Mouse (Mus musculus) testis, adult 2 months (tissue): ENCODE measurements around the gene Hsf5. TPM values are rescaled to one million over a fixed set of nuclear protein-coding genes. Genes with fewer than 3 reads are reported as not detected.

Source experiments
- H3K27ac ChIP-seq: fragments of 200-500 bp; 2 replicates; pipeline ENCODE4 v1.5.1; 2012; ENCODE audit warnings: low read depth, low read length; ENCODE audit not compliant: control insufficient read depth, insufficient read depth
- H3K27me3 ChIP-seq: fragments of 200-500 bp; 2 replicates; pipeline ENCODE4 v1.6.1; 2012; ENCODE audit warnings: mild to moderate bottlenecking, low read length, moderate library complexity; ENCODE audit not compliant: control insufficient read depth, insufficient read depth
- H3K36me3 ChIP-seq: fragments of 200-500 bp; 2 replicates; pipeline ENCODE4 v1.6.1; 2012; ENCODE audit warnings: mild to moderate bottlenecking, low read length; ENCODE audit not compliant: control insufficient read depth, insufficient read depth
- H3K4me1 ChIP-seq: fragments of 200-500 bp; 2 replicates; pipeline ENCODE4 v1.6.1; 2012; ENCODE audit warnings: low read length; ENCODE audit not compliant: control insufficient read depth, insufficient read depth
- H3K4me3 ChIP-seq: fragments of 200-500 bp; 2 replicates; pipeline ENCODE4 v1.5.1; 2012; ENCODE audit warnings: low read depth, mild to moderate bottlenecking, low read length, moderate library complexity, mixed read lengths; ENCODE audit not compliant: control insufficient read depth
- CTCF ChIP-seq: fragments of 200-500 bp; IDR thresholded peaks from 2 replicates; pipeline ENCODE4 v1.5.1; 2012; ENCODE audit warnings: low read depth, mild to moderate bottlenecking, inconsistent platforms, low read length, moderate library complexity; ENCODE audit not compliant: control insufficient read depth, insufficient read depth, insufficient replicate concordance
- POLR2A ChIP-seq: fragments of 200-500 bp; IDR thresholded peaks from 2 replicates; pipeline ENCODE4 v1.6.1; 2012; ENCODE audit warnings: low read depth, mild to moderate bottlenecking, inconsistent platforms, low read length, moderate library complexity; ENCODE audit not compliant: control insufficient read depth
- polyA plus RNA-seq: library from polyadenylated mRNA; depleted of rRNA; stranded (reverse); fragments of >200 nt; gene quantifications from 2 replicates; pipeline ENCODE4 v1.2.3, GENCODE M21; 2012

The Hsf5 gene
- polyA plus RNA-seq, 1 experiment, result 89.4 TPM

DNA sequence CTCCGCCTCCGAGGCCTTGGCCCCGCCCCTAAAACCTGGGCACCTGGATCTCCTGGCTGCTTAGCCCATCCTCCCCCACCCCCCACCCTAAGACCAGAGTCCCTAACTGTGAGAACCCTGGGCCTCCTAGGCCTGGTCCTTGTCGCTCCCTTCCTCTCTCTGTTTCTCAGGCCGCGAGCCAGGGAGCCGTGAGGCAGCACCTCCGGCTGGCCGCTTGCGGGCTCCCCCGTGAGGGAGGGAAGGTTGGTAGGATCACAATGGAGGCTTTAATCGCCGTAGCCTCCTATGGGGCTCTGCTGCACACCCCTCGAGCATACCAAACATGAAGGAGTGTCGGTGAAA is 24.6 kb upstream of the Hsf5 start:
- H3K27me3 ChIP-seq, result no peaks in the 10 kb centered on the region
- H3K4me3 ChIP-seq, result peak overlapping the region; percentile 94
- TF ChIP-seq POLR2A, result no peak
- no peak for TF ChIP-seq CTCF
- H3K4me1 ChIP-seq, result peaks cover 20% of the 10 kb centered on the region
- no peaks in the 10 kb centered on the region; the same call in none of the 2 replicates for H3K36me3 ChIP-seq
- peak overlapping the region; percentile 88 for H3K27ac ChIP-seq

DNA sequence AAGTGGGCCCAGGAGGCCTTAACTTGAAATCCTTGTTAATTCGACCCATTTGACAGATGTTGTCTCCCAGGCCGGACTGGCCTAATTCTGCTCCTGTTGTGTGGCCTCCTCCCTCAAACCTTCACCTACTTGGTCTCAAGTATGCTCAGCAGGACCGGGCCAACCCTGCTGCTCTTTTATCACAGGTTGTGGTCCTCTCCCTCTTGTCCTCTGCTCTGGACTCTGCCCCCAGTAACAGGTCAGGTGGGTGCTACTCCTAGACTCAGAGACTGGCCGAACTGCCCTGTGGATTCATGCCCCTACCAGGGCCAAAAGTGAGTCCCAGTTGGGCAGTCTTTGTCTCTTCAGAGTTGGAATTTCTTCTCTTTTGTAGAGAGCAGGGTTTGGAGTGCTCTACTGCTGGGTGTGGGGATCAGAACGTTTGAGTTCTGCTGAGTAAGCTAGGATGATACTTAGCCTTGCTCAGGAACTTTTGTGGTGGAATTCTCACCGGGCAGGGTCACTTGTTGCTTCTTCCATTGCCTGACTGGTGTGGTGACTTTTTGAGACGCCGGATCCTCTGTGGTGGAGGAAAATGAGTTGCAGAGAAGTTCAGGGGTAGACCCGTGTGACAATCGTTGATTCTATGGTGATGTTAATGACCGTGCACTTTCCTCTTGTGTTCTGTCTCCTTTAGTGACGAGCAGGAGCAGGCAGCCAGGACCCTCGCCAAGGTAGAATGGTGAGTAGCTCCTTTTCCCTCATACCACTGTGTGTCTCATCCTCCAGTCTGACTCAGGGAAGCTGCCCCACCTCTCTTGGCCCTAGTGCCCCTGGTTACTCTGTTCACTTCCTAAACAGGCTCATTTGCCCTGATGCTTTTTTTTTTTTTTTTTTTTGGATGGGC is 24.0 kb upstream of the Hsf5 start:
- Histone ChIP-seq H3K27me3 (no peaks in the 10 kb centered on the region), H3K4me1 (peaks cover 20% of the 10 kb centered on the region), H3K4me3 (peak overlapping the region; percentile 94), H3K27ac (peak overlapping the region; percentile 88), H3K36me3 (no peaks in the 10 kb centered on the region; the same call in none of the 2 replicates)
- TF ChIP-seq CTCF, result no peak
- no peak for TF ChIP-seq POLR2A

DNA sequence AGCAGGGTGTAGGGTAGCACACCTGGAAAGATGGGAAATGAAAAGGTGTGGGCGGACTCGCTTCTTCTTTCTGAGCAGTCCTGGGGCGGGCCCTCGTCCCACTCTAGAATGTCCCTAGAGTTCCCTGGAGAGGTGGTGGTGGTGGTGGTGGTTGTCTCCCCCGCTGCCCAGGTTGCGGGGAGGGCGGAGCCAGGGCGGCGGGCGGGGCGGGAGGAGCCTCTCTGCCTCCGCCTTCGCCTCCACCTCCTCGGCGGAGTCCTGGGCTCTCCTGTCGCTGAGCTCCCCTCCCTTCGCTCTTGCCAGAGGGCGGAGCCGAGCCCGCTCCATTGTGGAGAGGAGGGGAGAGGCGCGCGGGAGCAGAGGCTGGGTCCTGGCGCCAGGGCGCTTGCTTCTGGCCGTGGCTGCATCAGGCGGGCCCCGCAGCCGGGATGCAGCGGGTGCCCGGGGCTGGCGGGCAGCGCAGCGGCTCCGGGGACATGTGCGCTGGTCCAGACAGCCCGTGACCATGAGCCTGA is 21.6 kb upstream of the Hsf5 start:
- H3K27me3 ChIP-seq, result no peaks in the 10 kb centered on the region
- H3K4me1 ChIP-seq, result peaks cover 20% of the 10 kb centered on the region
- peak overlapping the region; percentile 48 for H3K4me3 ChIP-seq
- no peak overlapping the region for H3K27ac ChIP-seq
- H3K36me3 ChIP-seq, result no peaks in the 10 kb centered on the region; the same call in none of the 2 replicates
- TF ChIP-seq CTCF (no peak), POLR2A (no peak)

DNA sequence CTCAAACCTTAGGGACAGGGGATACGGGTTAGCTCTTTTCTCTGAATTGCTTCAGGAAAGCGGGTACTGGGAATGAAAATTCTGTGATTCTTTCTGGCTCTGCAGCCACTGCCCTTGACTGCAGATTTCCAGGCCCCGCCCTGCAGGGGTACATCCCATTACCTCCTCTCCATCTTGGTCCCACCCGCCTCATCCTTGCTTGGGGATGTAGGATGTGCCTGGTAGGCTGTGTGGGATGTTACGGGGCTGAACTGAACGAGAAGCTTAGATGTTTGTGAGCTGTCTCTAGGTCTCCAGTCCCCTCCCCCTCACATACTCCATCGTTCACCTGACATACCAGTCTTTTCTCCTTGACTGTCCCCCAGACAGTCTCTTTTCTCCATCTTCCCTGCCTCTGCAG is 21.0 kb upstream of the Hsf5 start:
- peaks cover 1% of the 10 kb centered on the region for H3K36me3 ChIP-seq
- H3K4me3 ChIP-seq, result peak overlapping the region; percentile 48
- H3K27me3 ChIP-seq, result no peaks in the 10 kb centered on the region
- H3K27ac ChIP-seq, result no peak overlapping the region
- H3K4me1 ChIP-seq, result peaks cover 20% of the 10 kb centered on the region
- TF ChIP-seq CTCF, result no peak

DNA sequence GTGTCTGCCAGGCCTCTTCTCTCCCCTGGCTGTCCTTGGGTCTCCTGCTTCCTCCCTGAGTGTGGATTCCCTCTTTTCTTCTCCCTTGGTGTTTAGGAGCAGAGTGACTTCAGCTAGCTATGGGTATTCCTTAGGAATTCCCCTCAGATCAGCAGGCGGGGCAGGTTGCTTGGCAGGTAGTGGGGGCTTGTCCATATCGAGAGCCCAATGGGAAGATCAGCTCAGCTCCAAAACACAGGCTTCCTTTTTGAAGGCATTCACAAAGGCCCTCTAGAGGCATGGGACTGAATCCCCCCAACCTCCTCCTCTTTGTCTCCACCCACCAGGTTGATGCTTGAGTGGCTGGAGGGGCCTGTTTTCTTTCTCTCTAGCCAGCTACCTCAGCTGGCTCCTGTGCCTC is 20.5 kb upstream of the Hsf5 start:
- Histone ChIP-seq H3K4me3 (no peak overlapping the region), H3K4me1 (peaks cover 20% of the 10 kb centered on the region)

GRCm38 (mm10) chr11:87597061-87597460 is 19.9 kb upstream of the Hsf5 start:
- H3K4me3 ChIP-seq, result no peak overlapping the region
- H3K4me1 ChIP-seq, result peaks cover 20% of the 10 kb centered on the region

More for the DNA sequence above, 20.5 kb upstream of the Hsf5 start:
- H3K27ac ChIP-seq, result no peak overlapping the region
- H3K27me3 ChIP-seq, result no peaks in the 10 kb centered on the region
- TF ChIP-seq POLR2A (no peak), CTCF (no peak)
- H3K36me3 ChIP-seq, result peaks cover 3% of the 10 kb centered on the region

GRCm38 (mm10) chr11:87599395-87600089 is 17.4 kb upstream of the Hsf5 start:
- Histone ChIP-seq H3K4me3 (no peak overlapping the region), H3K27me3 (no peaks in the 10 kb centered on the region), H3K4me1 (peaks cover 12% of the 10 kb centered on the region), H3K27ac (no peak overlapping the region), H3K36me3 (peaks cover 3% of the 10 kb centered on the region)
- TF ChIP-seq POLR2A (no peak), CTCF (no peak)

More at GRCm38 (mm10) chr11:87597061-87597460, 19.9 kb upstream of the Hsf5 start:
- TF ChIP-seq CTCF (no peak), POLR2A (no peak)
- H3K27ac ChIP-seq, result no peak overlapping the region
- peaks cover 3% of the 10 kb centered on the region for H3K36me3 ChIP-seq
- no peaks in the 10 kb centered on the region for H3K27me3 ChIP-seq
